Mouse (Mus musculus): Measurements from ENCODE around the gene Hps5. TPM values are rescaled to one million over a fixed set of nuclear protein-coding genes. Genes with fewer than 3 reads are reported as not detected.

The Hps5 gene
- polyA plus RNA-seq (2015; fragmentation: Illumina TruSeq; extraction: RNeasy Lipid Tissue Mini Kit (QIAGEN cat#74804); ENCODE audit: insufficient read depth, low replicate concordance), result 62.5 TPM

DNA sequence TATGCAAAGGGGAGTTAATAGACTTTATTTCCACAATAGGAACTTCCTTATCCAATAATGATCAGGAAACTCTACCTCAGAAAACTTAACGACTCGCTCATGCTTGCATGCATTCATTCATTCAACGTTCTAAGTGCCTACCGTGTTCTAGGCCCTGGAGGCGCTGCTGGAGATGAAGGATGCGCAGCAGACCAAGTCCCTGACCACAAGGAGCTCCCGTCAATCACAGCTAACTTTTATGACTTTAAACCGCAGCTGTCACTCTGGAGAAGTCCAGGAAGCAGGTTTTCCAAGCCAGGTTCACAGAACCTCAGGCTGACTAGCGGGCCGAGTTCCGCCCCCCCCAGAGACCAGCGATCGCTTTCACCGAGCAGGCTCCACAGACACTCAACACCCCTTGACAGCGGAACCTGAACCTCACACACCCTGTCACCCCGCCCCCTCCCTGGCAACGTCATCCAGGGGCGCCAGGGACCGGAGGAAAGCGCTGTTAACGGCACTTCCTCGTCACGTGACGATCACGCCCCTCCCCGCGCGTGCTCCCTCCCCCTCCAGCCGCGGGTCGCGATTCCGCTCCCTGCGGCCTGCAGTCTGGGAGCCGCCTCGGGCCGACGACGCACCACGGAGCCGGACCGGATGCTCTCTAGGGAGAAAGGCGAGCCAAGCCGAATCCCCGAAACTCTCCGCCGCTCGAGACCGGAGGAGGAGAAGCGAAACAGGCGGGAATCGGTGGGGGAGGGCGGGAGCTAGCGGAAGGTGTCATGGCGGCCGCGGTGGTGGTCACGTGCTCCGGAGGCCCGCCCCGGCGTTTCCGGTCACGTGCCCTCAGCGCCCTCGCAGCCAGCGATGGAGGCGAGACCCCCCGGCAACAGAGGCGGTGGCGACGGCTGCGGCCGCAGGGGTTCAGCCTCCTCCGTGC lies at the start of gene Hps5, which contains the start of gene Gtf2h1:
TSS of gene Hps5 (minus strand) at position 778 of the 919 bp plus-strand sequence.
TSS of gene Gtf2h1 (plus strand) at position 817 of the 919 bp plus-strand sequence.

DNA sequence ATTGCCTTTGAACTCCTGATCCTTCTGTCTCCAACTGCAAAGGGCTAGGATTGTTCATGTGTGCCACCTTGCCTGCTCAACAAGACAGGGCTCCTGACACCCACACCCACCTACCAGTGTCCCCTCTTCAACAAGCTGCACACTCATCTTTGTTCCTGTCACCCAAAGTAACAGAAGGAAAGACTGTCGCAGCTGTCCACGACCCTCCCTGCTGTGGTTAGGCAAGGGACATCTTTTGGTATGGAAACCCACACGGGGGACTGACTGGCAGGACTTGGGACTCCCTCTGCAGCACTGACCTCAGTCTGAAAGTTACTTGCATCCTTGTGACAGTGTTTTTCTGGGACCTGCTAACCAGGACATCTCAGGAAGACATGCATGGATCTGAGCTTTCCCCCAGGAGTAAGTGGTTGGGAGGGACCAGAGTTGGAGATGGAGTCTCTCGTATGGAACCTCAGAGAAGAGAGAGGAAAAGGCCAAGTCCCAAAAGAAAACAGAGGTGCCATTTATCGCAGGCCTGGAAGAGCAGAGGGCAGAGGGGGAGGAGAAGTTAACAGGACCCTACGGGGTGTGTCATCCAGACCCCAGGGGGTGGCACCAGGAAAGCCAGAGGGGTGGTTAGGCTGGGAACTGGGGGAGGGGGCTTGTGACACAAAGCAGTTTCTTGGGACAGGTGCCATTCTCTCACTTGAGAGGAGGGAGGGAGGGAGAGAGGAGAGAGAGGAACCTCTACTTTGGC lies 45.1 kb upstream of the Hps5 start, which contains the start of gene Ldha:
TSS of gene Ldha (plus strand) at position 689 of the 739 bp plus-strand sequence.

DNA sequence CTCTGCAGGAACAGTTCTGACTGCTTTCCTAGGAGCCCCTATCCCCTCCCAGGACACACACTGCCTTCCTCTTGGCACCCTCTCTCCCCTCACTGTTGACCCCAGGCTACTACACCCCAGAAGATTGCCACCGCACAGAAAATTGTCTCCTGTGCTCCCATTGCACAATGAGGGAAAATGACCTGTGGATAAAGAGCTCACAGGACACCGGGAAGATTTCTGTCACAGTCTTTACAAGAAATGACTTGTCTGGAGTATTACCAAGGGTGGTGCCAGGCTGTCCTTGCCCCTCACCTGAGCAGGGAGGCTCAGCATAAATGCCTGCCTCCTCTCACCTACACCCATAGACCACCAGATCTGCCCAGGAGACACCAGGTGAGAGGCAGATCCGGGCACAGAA lies 44.4 kb downstream of the Hps5 start, which contains the start of gene Saa2:
TSS of gene Saa2 (plus strand) at position 301 of the 400 bp plus-strand sequence.

DNA sequence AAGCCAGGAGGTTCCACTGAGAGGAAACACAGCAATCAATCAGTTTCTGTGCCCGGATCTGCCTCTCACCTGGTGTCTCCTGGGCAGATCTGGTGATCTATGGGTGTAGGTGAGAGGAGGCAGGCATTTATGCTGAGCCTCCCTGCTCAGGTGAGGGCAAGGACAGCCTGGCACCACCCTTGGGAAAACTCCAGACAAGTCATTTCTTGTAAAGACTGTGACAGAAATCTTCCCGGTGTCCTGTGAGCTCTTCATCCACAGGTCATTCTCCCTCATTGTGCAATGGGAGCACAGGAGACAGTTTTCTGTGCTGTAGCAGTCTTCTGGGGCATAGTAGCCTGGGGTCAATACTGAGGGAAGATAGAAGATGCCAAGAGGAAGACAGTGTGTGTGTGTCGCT lies 53.0 kb downstream of the Hps5 start, which contains the start of gene Saa1:
TSS of gene Saa1 (minus strand) at position 101 of the 400 bp plus-strand sequence.

DNA sequence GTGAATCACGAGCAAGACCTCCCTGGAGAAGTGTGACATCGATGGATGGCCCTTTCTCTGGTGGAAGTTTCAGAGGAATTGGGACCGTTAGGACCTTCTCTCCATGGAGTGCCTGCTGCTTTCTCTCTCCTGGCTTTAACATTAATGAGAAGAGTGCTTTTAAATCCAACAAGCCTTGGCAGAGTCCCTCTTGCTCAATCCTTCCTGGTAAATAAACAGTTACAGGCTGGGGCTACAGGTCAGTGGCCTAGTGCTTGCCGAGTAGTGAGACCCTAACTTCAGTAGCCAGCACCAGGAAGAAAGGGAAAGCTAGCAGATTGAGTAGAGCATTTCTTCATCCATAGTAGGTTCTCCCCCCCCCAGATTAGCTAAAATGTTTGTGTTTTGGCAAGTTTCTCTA lies 63.4 kb downstream of the Hps5 start, which contains the start of gene Saa4:
TSS of gene Saa4 (minus strand) at position 146 of the 400 bp plus-strand sequence.

DNA sequence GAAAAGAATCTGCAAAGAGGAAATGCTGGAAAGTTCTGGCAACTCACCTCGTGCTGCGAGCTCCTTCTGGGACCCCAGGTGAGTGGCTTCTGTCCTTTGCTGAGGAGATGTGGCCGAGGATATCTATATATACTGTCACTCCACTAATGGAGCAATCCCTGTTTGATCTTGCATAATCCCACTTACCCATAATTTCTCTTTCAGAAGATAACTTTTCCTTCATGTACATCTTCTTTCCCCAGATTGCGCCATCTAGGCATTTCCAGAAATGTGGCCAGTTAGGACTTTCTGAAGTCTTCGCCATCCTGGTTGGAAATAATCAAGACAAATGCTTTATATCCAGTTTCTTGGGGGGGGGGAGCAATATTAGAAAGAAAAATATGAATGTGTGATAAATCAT lies 80.3 kb downstream of the Hps5 start, which contains the start of gene Saa3:
TSS of gene Saa3 (minus strand) at position 101 of the 400 bp plus-strand sequence.

Other genes with a start within 250 kb of the Hps5 start
- gene Sergef, start 156.3 kb downstream of the Hps5 start, polyA plus RNA-seq (2015; fragmentation: Illumina TruSeq; extraction: RNeasy Lipid Tissue Mini Kit (QIAGEN cat#74804); ENCODE audit: insufficient read depth, low replicate concordance), result 7.7 TPM
- gene Tph1, start 123.5 kb downstream of the Hps5 start, polyA plus RNA-seq (2015; fragmentation: Illumina TruSeq; extraction: RNeasy Lipid Tissue Mini Kit (QIAGEN cat#74804); ENCODE audit: insufficient read depth, low replicate concordance), result 0.19 TPM
- 12.1 TPM for gene Saal1, start 85.4 kb downstream of the Hps5 start, polyA plus RNA-seq (2015; fragmentation: Illumina TruSeq; extraction: RNeasy Lipid Tissue Mini Kit (QIAGEN cat#74804); ENCODE audit: insufficient read depth, low replicate concordance)
- 1.1 TPM for gene Saa3, start 80.4 kb downstream of the Hps5 start, polyA plus RNA-seq (2015; fragmentation: Illumina TruSeq; extraction: RNeasy Lipid Tissue Mini Kit (QIAGEN cat#74804); ENCODE audit: insufficient read depth, low replicate concordance)
- gene Saa4, start 63.5 kb downstream of the Hps5 start, polyA plus RNA-seq (2015; fragmentation: Illumina TruSeq; extraction: RNeasy Lipid Tissue Mini Kit (QIAGEN cat#74804); ENCODE audit: insufficient read depth, low replicate concordance), result not detected
- gene Saa1, start 53.1 kb downstream of the Hps5 start, polyA plus RNA-seq (2015; fragmentation: Illumina TruSeq; extraction: RNeasy Lipid Tissue Mini Kit (QIAGEN cat#74804); ENCODE audit: insufficient read depth, low replicate concordance), result not detected
- gene Saa2, start 44.3 kb downstream of the Hps5 start, polyA plus RNA-seq (2015; fragmentation: Illumina TruSeq; extraction: RNeasy Lipid Tissue Mini Kit (QIAGEN cat#74804); ENCODE audit: insufficient read depth, low replicate concordance), result not detected
- 56.3 TPM for gene Gtf2h1, start within 50 bp of the Hps5 start, polyA plus RNA-seq (2015; fragmentation: Illumina TruSeq; extraction: RNeasy Lipid Tissue Mini Kit (QIAGEN cat#74804); ENCODE audit: insufficient read depth, low replicate concordance)
- gene Ldha, start 45.4 kb upstream of the Hps5 start, polyA plus RNA-seq (2015; fragmentation: Illumina TruSeq; extraction: RNeasy Lipid Tissue Mini Kit (QIAGEN cat#74804); ENCODE audit: insufficient read depth, low replicate concordance), result 238 TPM
- not detected for gene Ldhc, start 65.1 kb upstream of the Hps5 start, polyA plus RNA-seq (2015; fragmentation: Illumina TruSeq; extraction: RNeasy Lipid Tissue Mini Kit (QIAGEN cat#74804); ENCODE audit: insufficient read depth, low replicate concordance)
- 96.7 TPM for gene Tsg101, start 123.9 kb upstream of the Hps5 start, polyA plus RNA-seq (2015; fragmentation: Illumina TruSeq; extraction: RNeasy Lipid Tissue Mini Kit (QIAGEN cat#74804); ENCODE audit: insufficient read depth, low replicate concordance)
- 11.0 TPM for gene Uevld, start 162.5 kb upstream of the Hps5 start, polyA plus RNA-seq (2015; fragmentation: Illumina TruSeq; extraction: RNeasy Lipid Tissue Mini Kit (QIAGEN cat#74804); ENCODE audit: insufficient read depth, low replicate concordance)
- gene Gm9999, start 187.5 kb upstream of the Hps5 start, polyA plus RNA-seq (2015; fragmentation: Illumina TruSeq; extraction: RNeasy Lipid Tissue Mini Kit (QIAGEN cat#74804); ENCODE audit: insufficient read depth, low replicate concordance), result not detected
- 29.6 TPM for gene Spty2d1, start 212.3 kb upstream of the Hps5 start, polyA plus RNA-seq (2015; fragmentation: Illumina TruSeq; extraction: RNeasy Lipid Tissue Mini Kit (QIAGEN cat#74804); ENCODE audit: insufficient read depth, low replicate concordance)

Measured in spleen, adult 10 weeks (tissue).